Mouse (Mus musculus) limb, embryonic 14.5 days (tissue): ENCODE results near the gene Stk10. TPM values are rescaled to one million over a fixed set of nuclear protein-coding genes. Genes with fewer than 3 reads are reported as not detected.

Experiments used
- ATAC-seq: fragments of 200-750 bp; cut with Nextera tagmentation; 2 replicates; pipeline ENCODE4 v1.8.0; 2017; ENCODE audit warnings: low read depth, moderate number of reproducible peaks, moderate TSS enrichment; ENCODE audit not compliant: low FRiP score
- DNase-seq: peaks from one replicate; pipeline ENCODE4 v3.0.0-alpha.2; 2015; ENCODE audit warnings: low spot score
- H3K27ac ChIP-seq: fragments of 300-500 bp; sonication (generic); replicated peaks from 2 replicates; pipeline ENCODE4 v1.5.1; 2014; ENCODE audit warnings: low read depth, mild to moderate bottlenecking, low read length, moderate library complexity, mixed read lengths
- H3K27me3 ChIP-seq: fragments of 300-500 bp; sonication (generic); 2 replicates; pipeline ENCODE4 v1.6.1; 2014; ENCODE audit warnings: low read length, mixed read lengths; ENCODE audit not compliant: control insufficient read depth, insufficient read depth
- H3K36me3 ChIP-seq: fragments of 300-500 bp; sonication (generic); 2 replicates; pipeline ENCODE4 v1.6.1; 2014; ENCODE audit warnings: mild to moderate bottlenecking, low read length, moderate library complexity, mixed read lengths; ENCODE audit not compliant: control insufficient read depth, insufficient read depth
- H3K4me1 ChIP-seq: fragments of 300-500 bp; sonication (generic); 2 replicates; pipeline ENCODE4 v1.6.1; 2014; ENCODE audit warnings: antibody characterized with exemption, low read length, mixed read lengths; ENCODE audit not compliant: control insufficient read depth, insufficient read depth
- H3K4me2 ChIP-seq: fragments of 300-500 bp; sonication (generic); replicated peaks from 2 replicates; pipeline ENCODE4 v1.6.1; 2014; ENCODE audit warnings: low read depth, mild to moderate bottlenecking, low read length, moderate library complexity; ENCODE audit not compliant: severe bottlenecking
- H3K4me3 ChIP-seq: fragments of 300-500 bp; sonication (generic); replicated peaks from 2 replicates; pipeline ENCODE4 v1.5.1; 2014; ENCODE audit warnings: low read length
- H3K9ac ChIP-seq: fragments of 300-500 bp; sonication (generic); 2 replicates; pipeline ENCODE4 v1.6.1; 2014; ENCODE audit warnings: mild to moderate bottlenecking, low read depth, low read length, moderate library complexity; ENCODE audit not compliant: severe bottlenecking
- H3K9me3 ChIP-seq: fragments of 300-500 bp; sonication (generic); 2 replicates; pipeline ENCODE4 v1.6.1; 2016; ENCODE audit warnings: low read length; ENCODE audit not compliant: control insufficient read depth
- POLR2A ChIP-seq: fragments of 200-500 bp; IDR thresholded peaks from 2 replicates; pipeline ENCODE4 v1.8.0; 2012; ENCODE audit warnings: inconsistent platforms, mild to moderate bottlenecking, moderate library complexity, borderline replicate concordance; ENCODE audit not compliant: insufficient read depth, insufficient read length; ENCODE audit errors: extremely low read depth
- WGBS: fragments of 180-500 bp; shearing (Covaris S2); extraction: QIAGEN DNeasy Blood & Tissue Kit; methylation state at CpG from one replicate; pipeline ENCODE4 v1.1.7; 2014; 5-methylcytosine and 5-hydroxymethylcytosine counted together
- polyA plus RNA-seq, 2 experiments: library from polyadenylated mRNA; depleted of rRNA in 1 of 2; stranded (reverse) in 1 of 2; unstranded in 1 of 2; fragments of >200 nt; fragmentation: Nextera tagmentation in 1 of 2; extraction: Ambion mirVana in 1 of 2; gene quantifications; 2 replicates each; pipeline versions ENCODE4 v1.2.1 to v1.2.3; 2012 to 2014

Stk10 gene
- polyA plus RNA-seq, 2 experiments = 1.9 to 7.1 TPM

GRCm38 (mm10) chr11:32621831-32622478 is 88.8 kb downstream of the Stk10 start:
- no peak overlapping the region for H3K9ac ChIP-seq
- 70% methylated on average over 12 of the region's 12 CpGs for WGBS
- H3K9me3 ChIP-seq = no peaks in the 10 kb centered on the region
- DNase-seq (no peak), ATAC-seq (no peak)
- no peak overlapping the region for H3K4me2 ChIP-seq
- H3K27ac ChIP-seq = no peak overlapping the region
- no peaks in the 10 kb centered on the region for H3K27me3 ChIP-seq
- H3K4me3 ChIP-seq = no peak overlapping the region
- H3K4me1 ChIP-seq = peaks cover 10% of the 10 kb centered on the region
- TF ChIP-seq POLR2A = no peak
- H3K36me3 ChIP-seq = no peaks in the 10 kb centered on the region; the same call in 1 of the 2 replicates

- Histone ChIP-seq H3K27me3 (no peaks in the 10 kb centered on the region), H3K27ac (no peak overlapping the region), H3K36me3 (no peaks in the 10 kb centered on the region; the same call in 1 of the 2 replicates), H3K4me2 (no peak overlapping the region), H3K9me3 (no peaks in the 10 kb centered on the region), H3K9ac (no peak overlapping the region), H3K4me1 (peaks cover 10% of the 10 kb centered on the region), H3K4me3 (no peak overlapping the region)
- no peak for DNase-seq
- ATAC-seq = no peak
- 87% methylated on average over 13 of the region's 13 CpGs for WGBS
- no peak for TF ChIP-seq POLR2A
Observed at GRCm38 (mm10) chr11:32622479-32623190, 89.5 kb downstream of the Stk10 start.

- Histone ChIP-seq H3K9me3 (no peaks in the 10 kb centered on the region), H3K27ac (no peak overlapping the region)
Observed at GRCm38 (mm10) chr11:32623236-32623635, 90.1 kb downstream of the Stk10 start.

GRCm38 (mm10) chr11:32623912-32624311 is 90.8 kb downstream of the Stk10 start:
- DNase-seq (no peak), ATAC-seq (no peak)
- Histone ChIP-seq H3K4me1 (peaks cover 9% of the 10 kb centered on the region), H3K27ac (no peak overlapping the region), H3K4me2 (no peak overlapping the region), H3K27me3 (no peaks in the 10 kb centered on the region), H3K9me3 (no peaks in the 10 kb centered on the region), H3K9ac (no peak overlapping the region), H3K36me3 (no peaks in the 10 kb centered on the region; the same call in 1 of the 2 replicates), H3K4me3 (no peak overlapping the region)
- WGBS = 87% methylated on average over 6 of the region's 6 CpGs
- TF ChIP-seq POLR2A = no peak

More at GRCm38 (mm10) chr11:32623236-32623635, 90.1 kb downstream of the Stk10 start:
- WGBS = 81% methylated on average over 5 of the region's 5 CpGs
- H3K27me3 ChIP-seq = no peaks in the 10 kb centered on the region
- no peak for TF ChIP-seq POLR2A
- no peak overlapping the region for H3K4me3 ChIP-seq
- ATAC-seq (no peak), DNase-seq (no peak)
- H3K36me3 ChIP-seq = no peaks in the 10 kb centered on the region; the same call in 1 of the 2 replicates
- peaks cover 10% of the 10 kb centered on the region for H3K4me1 ChIP-seq
- no peak overlapping the region for H3K9ac ChIP-seq
- no peak overlapping the region for H3K4me2 ChIP-seq

- DNase-seq (no peak), ATAC-seq (no peak)
- Histone ChIP-seq H3K9ac (no peak overlapping the region), H3K4me2 (no peak overlapping the region), H3K4me3 (no peak overlapping the region), H3K9me3 (no peaks in the 10 kb centered on the region), H3K27ac (no peak overlapping the region), H3K27me3 (no peaks in the 10 kb centered on the region), H3K36me3 (no peaks in the 10 kb centered on the region; the same call in 1 of the 2 replicates), H3K4me1 (no peaks in the 10 kb centered on the region)
- no peak for TF ChIP-seq POLR2A
- WGBS = 59% methylated on average over 1 of the region's 1 CpGs
Observed at GRCm38 (mm10) chr11:32625677-32626076, 92.6 kb downstream of the Stk10 start.
